10 mouse cellular contexts compared by ENCODE assay signal in genomic region chrX:56839369-56839768, GRCm38 (mm10). TPM values are rescaled to one million over a fixed set of nuclear protein-coding genes. Genes with fewer than 3 reads are reported as not detected.
A peak's percentile ranks its signal among the peaks of the same experiment; 100 is the strongest.
DNase-seq lines count a peak whose midpoint lies in the region; ATAC-seq and TF ChIP-seq lines count a peak whose summit lies in the region.
"Had no signal": no experiment of that assay in that cellular context is flagged by ENCODE, and none has a peak within 500 bp of the region (broad histone marks: within the 10 kb centered on the region; RNA-seq: fewer than 3 reads in every experiment).

No protein-coding gene starts in this region.

- TF ChIP-seq POLR2A in thymus, adult 2 months (IDR thresholded peaks at IDR 0.05; ENCODE audit: control insufficient read depth, extremely low read depth, insufficient read depth, low read length, poor library complexity), result no peak

- TF ChIP-seq CTCF in thymus, adult 2 months (IDR thresholded peaks at IDR 0.05; ENCODE audit: borderline replicate concordance, control insufficient read depth, extremely low read depth, insufficient read depth, low read length, poor library complexity), result no peak

- no peak overlapping the region for H3K9ac ChIP-seq in hindbrain, embryonic 11.5 days (ENCODE audit: low read depth, low read length)
- no peak overlapping the region for H3K9ac ChIP-seq in hindbrain, embryonic 16.5 days (ENCODE audit: low read depth, low read length)
- H3K9ac ChIP-seq: embryonic facial prominence, embryonic 15.5 days; limb, embryonic 13.5 days had no signal

- peak; percentile 46 for DNase-seq in hindbrain, embryonic 11.5 days (ENCODE audit: low spot score)
- DNase-seq in thymus, postnatal 14 days, result peak; percentile 3
- no peak for DNase-seq in thymus, adult 2 months
- DNase-seq in c-Kit-positive CD71-negative TER-119-negative erythroid progenitor cells, embryonic 14.5 days (ENCODE audit: low read depth), result peak; percentile 12
- peak; percentile 6 for DNase-seq in hindlimb bud, embryonic 11.5 days (ENCODE audit: extremely low spot score, low read depth, low spot score)
- DNase-seq in right cerebral cortex, postnatal 14 days, result peak; percentile 4

- ATAC-seq in hindbrain, embryonic 11.5 days (ENCODE audit: low FRiP score), result no peak
- ATAC-seq in hindbrain, embryonic 16.5 days, result no peak
- ATAC-seq in erythroblast, adult 5-6 weeks (replicated peaks; ENCODE audit: low FRiP score, poor library complexity, severe bottlenecking), result no peak

- H3K9me3 ChIP-seq in hindbrain, embryonic 11.5 days (ENCODE audit: control insufficient read depth, low read length), result no peaks in the 10 kb centered on the region
- no peaks in the 10 kb centered on the region for H3K9me3 ChIP-seq in hindbrain, embryonic 16.5 days (ENCODE audit: control insufficient read depth, low read length)
- H3K9me3 ChIP-seq: embryonic facial prominence, embryonic 15.5 days; limb, embryonic 13.5 days had no signal

- H3K4me3 ChIP-seq in hindbrain, embryonic 11.5 days (ENCODE audit: low read depth, low read length), result no peak overlapping the region
- no peak overlapping the region for H3K4me3 ChIP-seq in hindbrain, embryonic 16.5 days (ENCODE audit: low read length)
- no peak overlapping the region for H3K4me3 ChIP-seq in thymus, adult 2 months (ENCODE audit: control insufficient read depth, insufficient read depth, low read length)
- H3K4me3 ChIP-seq: embryonic facial prominence, embryonic 15.5 days; limb, embryonic 13.5 days had no signal

- H3K27me3 ChIP-seq in hindbrain, embryonic 11.5 days (ENCODE audit: control insufficient read depth, insufficient read depth, low read length), result no peaks in the 10 kb centered on the region
- no peaks in the 10 kb centered on the region for H3K27me3 ChIP-seq in hindbrain, embryonic 16.5 days (replicated peaks; ENCODE audit: control insufficient read depth, insufficient read depth, low read length)
- H3K27me3 ChIP-seq in thymus, adult 2 months (ENCODE audit: control insufficient read depth, insufficient read depth, low read length), result no peaks in the 10 kb centered on the region
- H3K27me3 ChIP-seq: embryonic facial prominence, embryonic 15.5 days; limb, embryonic 13.5 days had no signal

- H3K4me1 ChIP-seq in hindbrain, embryonic 11.5 days (replicated peaks; ENCODE audit: control insufficient read depth, insufficient read depth, low read length), result no peaks in the 10 kb centered on the region
- H3K4me1 ChIP-seq in hindbrain, embryonic 16.5 days (ENCODE audit: control insufficient read depth, insufficient read depth, low read depth, low read length), result no peaks in the 10 kb centered on the region
- H3K4me1 ChIP-seq in thymus, adult 2 months (replicated peaks; ENCODE audit: control insufficient read depth, insufficient read depth, low read length), result no peaks in the 10 kb centered on the region
- H3K4me1 ChIP-seq: embryonic facial prominence, embryonic 15.5 days; limb, embryonic 13.5 days had no signal

- no peak overlapping the region for H3K27ac ChIP-seq in hindbrain, embryonic 11.5 days (ENCODE audit: low read depth, low read length)
- no peak overlapping the region for H3K27ac ChIP-seq in hindbrain, embryonic 16.5 days (ENCODE audit: low read depth, low read length)
- H3K27ac ChIP-seq in thymus, adult 2 months (ENCODE audit: control insufficient read depth, insufficient read depth, low read length), result no peak overlapping the region
- H3K27ac ChIP-seq: embryonic facial prominence, embryonic 15.5 days; limb, embryonic 13.5 days had no signal

- no peak overlapping the region for H3K4me2 ChIP-seq in hindbrain, embryonic 11.5 days (replicated peaks; ENCODE audit: low read depth, low read length)
- no peak overlapping the region for H3K4me2 ChIP-seq in hindbrain, embryonic 16.5 days (ENCODE audit: low read length)
- H3K4me2 ChIP-seq: embryonic facial prominence, embryonic 15.5 days; limb, embryonic 13.5 days had no signal

- no peaks in the 10 kb centered on the region for H3K36me3 ChIP-seq in hindbrain, embryonic 11.5 days (ENCODE audit: control insufficient read depth, insufficient read depth, low read length)
- no peaks in the 10 kb centered on the region for H3K36me3 ChIP-seq in hindbrain, embryonic 16.5 days (ENCODE audit: control insufficient read depth, insufficient read depth, low read length)
- H3K36me3 ChIP-seq in thymus, adult 2 months (ENCODE audit: control insufficient read depth, insufficient read depth, low read length), result no peaks in the 10 kb centered on the region
- H3K36me3 ChIP-seq: embryonic facial prominence, embryonic 15.5 days; limb, embryonic 13.5 days had no signal

RNA-seq across cellular contexts. Expression of gene Map7d3, which starts 17.2 kb away (rescaled TPM):
- polyA plus RNA-seq in hindbrain, embryonic 11.5 days (2014; fragmentation: Nextera tagmentation; extraction: Ambion mirVana), result 2.0 and 2.2 TPM in 2 replicates
- polyA plus RNA-seq in hindbrain, embryonic 16.5 days (2015; fragmentation: Nextera tagmentation; extraction: Ambion mirVana), result 0.40 and 0.51 TPM in 2 replicates
- 0.08 TPM in 1 of 2 replicates, not detected in the other for polyA plus RNA-seq in thymus, adult 2 months (2012; rRNA removed)
- not detected in 2 replicates for total RNA-seq in erythroblast, adult 5-6 weeks (2015; ENCODE audit: low replicate concordance)
- total RNA-seq in erythroblast, adult 5-6 weeks (2017; ENCODE audit: low replicate concordance), result 2.0 TPM in 1 of 2 replicates, not detected in the other

RNA-seq across cellular contexts. Expression of gene Adgrg4, which starts 30.6 kb away (rescaled TPM):
- polyA plus RNA-seq in hindbrain, embryonic 11.5 days (2014; fragmentation: Nextera tagmentation; extraction: Ambion mirVana), result 0.10 TPM in 1 of 2 replicates, not detected in the other
- polyA plus RNA-seq in hindbrain, embryonic 16.5 days (2015; fragmentation: Nextera tagmentation; extraction: Ambion mirVana), result not detected in 2 replicates
- polyA plus RNA-seq in thymus, adult 2 months (2012; rRNA removed), result not detected in 2 replicates
- total RNA-seq in erythroblast, adult 5-6 weeks (2015; ENCODE audit: low replicate concordance), result not detected in 2 replicates
- total RNA-seq in erythroblast, adult 5-6 weeks (2017; ENCODE audit: low replicate concordance), result not detected in 2 replicates
- polyA plus RNA-seq: embryonic facial prominence, embryonic 15.5 days; limb, embryonic 13.5 days had no signal
